Mouse (Mus musculus) liver, adult 2 months (tissue): ENCODE results near the gene Nfia. TPM values are rescaled to one million over a fixed set of nuclear protein-coding genes. Genes with fewer than 3 reads are reported as not detected.

Source experiments
- DNase-seq: peaks from one replicate; pipeline ENCODE4 v3.0.0-alpha.2; 2011; ENCODE audit warnings: low read depth, low spot score; ENCODE audit errors: extremely low read depth
- H3K27ac ChIP-seq: fragments of 200-500 bp; replicated peaks from 2 replicates; pipeline ENCODE4 v1.5.1; 2012; ENCODE audit warnings: low read depth, mild to moderate bottlenecking, control low read depth, inconsistent platforms, low read length; ENCODE audit not compliant: insufficient read depth
- H3K27me3 ChIP-seq: fragments of 200-500 bp; 2 replicates; pipeline ENCODE4 v1.6.1; 2012; ENCODE audit warnings: mild to moderate bottlenecking, moderate library complexity, low read length, inconsistent platforms; ENCODE audit not compliant: control insufficient read depth, insufficient read depth
- H3K36me3 ChIP-seq: fragments of 200-500 bp; 2 replicates; pipeline ENCODE4 v1.6.1; 2012; ENCODE audit warnings: low read length, inconsistent platforms; ENCODE audit not compliant: control insufficient read depth, insufficient read depth
- H3K4me1 ChIP-seq: fragments of 200-500 bp; 2 replicates; pipeline ENCODE4 v1.6.1; 2011; ENCODE audit warnings: low read length; ENCODE audit not compliant: control insufficient read depth, insufficient read depth
- H3K4me3 ChIP-seq: fragments of 200-500 bp; 2 replicates; pipeline ENCODE4 v1.5.1; 2011; ENCODE audit warnings: low read depth, mild to moderate bottlenecking, control low read depth, low read length, moderate library complexity; ENCODE audit not compliant: insufficient read depth
- H3K79me2 ChIP-seq: fragments of 200-500 bp; 2 replicates; pipeline ENCODE4 v1.6.1; 2012; ENCODE audit warnings: inconsistent platforms, mild to moderate bottlenecking, low read length, moderate library complexity; ENCODE audit not compliant: control insufficient read depth, insufficient read depth
- H3K9ac ChIP-seq: fragments of 200-500 bp; 2 replicates; pipeline ENCODE4 v1.6.1; 2012; ENCODE audit warnings: low read depth, mild to moderate bottlenecking, control low read depth, inconsistent platforms, low read length
- CTCF ChIP-seq: fragments of 200-500 bp; IDR thresholded peaks from 2 replicates; pipeline ENCODE4 v1.5.1; 2011; ENCODE audit warnings: low read depth, low read length, control low read depth
- POLR2A ChIP-seq: fragments of 200-500 bp; IDR thresholded peaks from 2 replicates; pipeline ENCODE4 v1.6.1; 2011; ENCODE audit warnings: low read length, control low read depth; ENCODE audit not compliant: insufficient read depth; ENCODE audit errors: extremely low read depth
- WGBS: fragments of 180-500 bp; shearing (Covaris S2); methylation state at CpG from one replicate; pipeline ENCODE4 v1.1.7; 2018; 5-methylcytosine and 5-hydroxymethylcytosine counted together
- polyA plus RNA-seq: library from polyadenylated mRNA; depleted of rRNA; stranded (reverse); fragments of >200 nt; gene quantifications from 2 replicates; pipeline ENCODE4 v1.2.3, GENCODE M21; 2012
- total RNA-seq: library from RNA; depleted of rRNA; stranded (reverse); fragments of >200 nt; gene quantifications from 2 replicates; pipeline ENCODE4 v1.2.3, GENCODE M21; 2014

Nfia gene
- total and polyA plus RNA-seq, 2 experiments, result 12.5 to 32.2 TPM

GRCm38 (mm10) chr4:98027412-98027811, 254.9 kb downstream of the Nfia start:
- Histone ChIP-seq H3K36me3 (peaks cover 15% of the 10 kb centered on the region), H3K9ac (no peak overlapping the region), H3K27ac (no peak overlapping the region), H3K79me2 (peaks cover 9% of the 10 kb centered on the region; the same call in 1 of the 2 replicates), H3K4me3 (no peak overlapping the region), H3K4me1 (peaks cover 2% of the 10 kb centered on the region; the same call in 1 of the 2 replicates), H3K27me3 (no peaks in the 10 kb centered on the region)
- no peak for DNase-seq
- 94% methylated on average over 4 of the region's 4 CpGs for WGBS
- TF ChIP-seq CTCF (no peak), POLR2A (no peak)

DNA sequence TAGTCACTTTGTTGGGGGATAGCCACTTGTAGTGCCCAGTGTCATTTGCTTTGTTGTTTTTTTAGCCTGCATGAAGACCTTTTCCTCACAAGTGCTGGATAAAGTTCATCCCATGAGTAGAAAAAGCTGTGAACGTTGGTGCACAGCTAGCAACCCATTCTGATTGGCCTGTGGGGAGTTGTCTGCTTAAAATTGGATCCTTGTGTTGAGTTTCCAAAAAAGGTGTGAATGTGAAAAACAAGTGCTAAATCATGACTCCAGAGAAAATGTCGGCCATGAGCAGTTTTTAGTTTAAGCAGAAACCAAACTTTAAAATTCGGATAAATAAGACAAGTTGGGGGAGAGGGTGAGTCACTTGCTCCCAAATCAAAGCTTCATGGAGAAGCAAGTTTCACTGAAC, 259.3 kb downstream of the Nfia start:
- no peak overlapping the region for H3K9ac ChIP-seq
- no peak overlapping the region for H3K4me3 ChIP-seq
- no peak for TF ChIP-seq CTCF
- peaks cover 17% of the 10 kb centered on the region for H3K36me3 ChIP-seq
- H3K27me3 ChIP-seq, result no peaks in the 10 kb centered on the region
- 78% methylated on average over 3 of the region's 3 CpGs for WGBS
- H3K27ac ChIP-seq, result no peak overlapping the region
- peaks cover 12% of the 10 kb centered on the region; the same call in 1 of the 2 replicates for H3K79me2 ChIP-seq
- H3K4me1 ChIP-seq, result peaks cover 2% of the 10 kb centered on the region; the same call in 1 of the 2 replicates
- DNase-seq, result no peak

GRCm38 (mm10) chr4:98032332-98032731, 259.8 kb downstream of the Nfia start:
- no peaks in the 10 kb centered on the region for H3K4me1 ChIP-seq

GRCm38 (mm10) chr4:98039095-98039494, 266.6 kb downstream of the Nfia start:
- H3K9ac ChIP-seq, result no peak overlapping the region
- peak; percentile 87 for DNase-seq
- H3K27ac ChIP-seq, result no peak overlapping the region
- H3K27me3 ChIP-seq, result no peaks in the 10 kb centered on the region
- 20% methylated on average over 5 of the region's 5 CpGs for WGBS
- H3K79me2 ChIP-seq, result no peaks in the 10 kb centered on the region; the same call in 1 of the 2 replicates
- H3K4me1 ChIP-seq, result peaks cover 6% of the 10 kb centered on the region; the same call in 1 of the 2 replicates
- TF ChIP-seq CTCF, result no peak
- TF ChIP-seq POLR2A, result no peak
- H3K4me3 ChIP-seq, result no peak overlapping the region
- peaks cover 12% of the 10 kb centered on the region for H3K36me3 ChIP-seq

More at GRCm38 (mm10) chr4:98032332-98032731, 259.8 kb downstream of the Nfia start:
- Histone ChIP-seq H3K27ac (no peak overlapping the region), H3K36me3 (peaks cover 17% of the 10 kb centered on the region), H3K9ac (no peak overlapping the region), H3K4me3 (no peak overlapping the region), H3K27me3 (no peaks in the 10 kb centered on the region), H3K79me2 (peaks cover 12% of the 10 kb centered on the region; the same call in 1 of the 2 replicates)
- 83% methylated on average over 5 of the region's 5 CpGs for WGBS
- TF ChIP-seq POLR2A (no peak), CTCF (no peak)
- no peak for DNase-seq

GRCm38 (mm10) chr4:98040179-98040578, 267.6 kb downstream of the Nfia start:
- Histone ChIP-seq H3K27me3 (no peaks in the 10 kb centered on the region), H3K36me3 (peaks cover 14% of the 10 kb centered on the region), H3K4me1 (peaks cover 6% of the 10 kb centered on the region; the same call in 1 of the 2 replicates), H3K79me2 (no peaks in the 10 kb centered on the region; the same call in 1 of the 2 replicates), H3K9ac (no peak overlapping the region), H3K4me3 (no peak overlapping the region), H3K27ac (no peak overlapping the region)
- TF ChIP-seq CTCF, result no peak
- DNase-seq, result no peak
- WGBS, result 93% methylated on average over 7 of the region's 7 CpGs

DNA sequence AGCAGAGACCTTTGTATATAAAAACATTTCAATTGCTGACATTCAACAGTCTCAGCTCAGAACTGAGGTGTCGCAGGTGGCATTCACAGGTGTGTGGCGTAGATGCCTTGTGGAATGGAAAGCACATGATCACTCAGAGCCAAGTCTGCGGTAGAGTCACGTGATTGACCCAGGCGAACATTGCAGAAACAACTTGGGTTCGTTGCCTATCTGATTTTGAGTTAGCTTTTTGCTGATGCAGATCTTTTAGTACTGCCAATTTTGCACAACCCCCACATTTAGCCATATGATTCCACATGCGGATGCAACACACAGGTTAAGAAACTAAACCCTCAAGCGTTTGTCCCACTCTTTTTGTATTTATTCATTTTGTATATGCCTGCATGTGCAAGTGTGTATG, 272.1 kb downstream of the Nfia start:
- TF ChIP-seq POLR2A, result no peak
- no peak for TF ChIP-seq CTCF
- 75% methylated on average over 8 of the region's 8 CpGs for WGBS
- no peak overlapping the region for H3K27ac ChIP-seq

More for the DNA sequence above, 272.1 kb downstream of the Nfia start:
- no peak overlapping the region for H3K4me3 ChIP-seq
- no peak overlapping the region for H3K9ac ChIP-seq
- H3K36me3 ChIP-seq, result peaks cover 27% of the 10 kb centered on the region
- no peaks in the 10 kb centered on the region for H3K4me1 ChIP-seq
- no peaks in the 10 kb centered on the region for H3K27me3 ChIP-seq
- DNase-seq, result peak; percentile 53
- no peaks in the 10 kb centered on the region; the same call in 1 of the 2 replicates for H3K79me2 ChIP-seq
